Mouse (Mus musculus) myocyte (in vitro differentiated cells): Measurements from ENCODE around the gene E2f3.

Experiments used
- CEBPB ChIP-seq: IDR thresholded peaks from 2 replicates; pipeline ENCODE4 v1.6.1; 2011; ENCODE audit warnings: mild to moderate bottlenecking, moderate library complexity; ENCODE audit not compliant: poor library complexity, insufficient read depth, severe bottlenecking
- MYOG ChIP-seq, 3 experiments: IDR thresholded peaks; one replicate each; pipeline ENCODE4 v1.6.1; 2011; ENCODE audit warnings: control low read depth in 2 of 3, low read depth in 2 of 3, mild to moderate bottlenecking in 2 of 3; ENCODE audit not compliant: insufficient read length in 2 of 3, control insufficient read depth in 1 of 3, insufficient read depth in 1 of 3
- POLR2A ChIP-seq: IDR thresholded peaks from one replicate; pipeline ENCODE4 v1.6.1; 2011; ENCODE audit warnings: low read depth, mild to moderate bottlenecking, control low read depth, moderate library complexity; ENCODE audit not compliant: insufficient read length
- POLR2AphosphoS2 ChIP-seq: IDR thresholded peaks from one replicate; pipeline ENCODE4 v1.6.1; 2011; ENCODE audit warnings: low read depth, control low read depth; ENCODE audit not compliant: insufficient read length
- TCF12 ChIP-seq: IDR thresholded peaks from one replicate; pipeline ENCODE4 v1.6.1; 2011; ENCODE audit warnings: mild to moderate bottlenecking, control low read depth; ENCODE audit not compliant: poor library complexity, insufficient read depth, severe bottlenecking
- TCF3 ChIP-seq: IDR thresholded peaks from one replicate; pipeline ENCODE4 v1.6.1; 2011; ENCODE audit warnings: low read depth, control low read depth; ENCODE audit not compliant: insufficient read length
- USF1 ChIP-seq: IDR thresholded peaks from one replicate; pipeline ENCODE4 v1.6.1; 2011; ENCODE audit warnings: low read depth, mild to moderate bottlenecking, control low read depth, moderate library complexity

DNA sequence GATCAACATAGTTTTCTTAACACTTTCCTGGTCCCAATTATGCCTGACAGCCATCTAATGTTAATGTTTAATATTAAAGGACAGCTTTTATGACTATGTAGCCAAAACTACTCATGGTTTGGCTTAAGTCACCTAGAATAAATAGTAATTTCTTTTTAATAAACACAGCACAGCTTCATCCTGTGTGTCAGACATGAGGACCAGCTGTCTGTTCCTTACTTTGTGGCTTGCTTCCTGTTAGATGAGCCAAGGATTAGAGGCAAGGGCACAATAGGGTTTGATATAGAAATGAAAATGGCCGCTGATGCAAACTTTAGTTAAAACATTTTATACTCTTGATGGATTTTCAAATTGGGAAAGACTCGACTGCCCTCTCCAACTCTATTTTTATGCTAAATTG, 32.7 kb upstream of the E2f3 start:
- TF ChIP-seq POLR2A (no peak), TCF3 (no peak), CEBPB (no peak), POLR2AphosphoS2 (no peak), MYOG (IDR thresholded peaks at IDR 0.05; ENCODE audit: control insufficient read depth in 1 of 3, insufficient read depth in 1 of 3, insufficient read length in 2 of 3, low read depth in 2 of 3) (no peak), TCF12 (no peak), USF1 (no peak)
